ENCODE assay signal across 9 mouse cellular contexts in genomic region chr15:78712335-78713258, GRCm38 (mm10). TPM values are rescaled to one million over a fixed set of nuclear protein-coding genes. Genes with fewer than 3 reads are reported as not detected.
DNase-seq lines count a peak whose midpoint lies in the region; ATAC-seq and TF ChIP-seq lines count a peak whose summit lies in the region.
"Had no signal": no experiment of that assay in that cellular context is flagged by ENCODE, and none has a peak within 500 bp of the region (broad histone marks: within the 10 kb centered on the region; RNA-seq: fewer than 3 reads in every experiment).

No protein-coding gene starts in this region.

- H3K4me1 ChIP-seq in forebrain, postnatal 0 days (ENCODE audit: insufficient read depth), result peaks cover 30% of the 10 kb centered on the region
- H3K4me1 ChIP-seq in midbrain, embryonic 11.5 days (ENCODE audit: control insufficient read depth, insufficient read depth, low read length), result peaks cover 15% of the 10 kb centered on the region
- no peaks in the 10 kb centered on the region for H3K4me1 ChIP-seq in stomach, embryonic 16.5 days (ENCODE audit: control insufficient read depth, insufficient read depth, low read length)

- H3K4me3 ChIP-seq in forebrain, postnatal 0 days (ENCODE audit: low read depth, low read length), result peak overlapping the region; percentile 21
- peak overlapping the region; percentile 20 for H3K4me3 ChIP-seq in midbrain, embryonic 11.5 days (ENCODE audit: low read depth, low read length)
- peak overlapping the region; percentile 16 for H3K4me3 ChIP-seq in stomach, embryonic 16.5 days (replicated peaks; ENCODE audit: low read length)

- TF ChIP-seq CTCF in forebrain, postnatal 0 days (IDR thresholded peaks at IDR 0.05; ENCODE audit: low read depth), result no peak; the same call in 1 of the 2 replicates

- intact Hi-C loops in left cerebral cortex, postnatal 4 days (cut with DNase I), result no loop called here
- intact Hi-C loops in gastrocnemius, postnatal 36 days (cut with DNase I), result no loop called here

- WGBS in forebrain, postnatal 0 days, result 11% methylated on average over 53 of the region's 53 CpGs
- 9% methylated on average over 53 of the region's 53 CpGs for WGBS in midbrain, embryonic 11.5 days
- 7% methylated on average over 51 of the region's 53 CpGs for WGBS in stomach, embryonic 16.5 days

- peak overlapping the region; percentile 44 for H3K4me2 ChIP-seq in forebrain, postnatal 0 days (ENCODE audit: low read depth)
- peak overlapping the region; percentile 40 for H3K4me2 ChIP-seq in midbrain, embryonic 11.5 days
- H3K4me2 ChIP-seq in stomach, embryonic 16.5 days (ENCODE audit: low read depth, low read length), result peak overlapping the region; percentile 32

- no peak overlapping the region for H3K27ac ChIP-seq in forebrain, postnatal 0 days (ENCODE audit: low read depth, low read length)
- H3K27ac ChIP-seq in midbrain, embryonic 11.5 days (ENCODE audit: low read depth, low read length), result no peak overlapping the region
- H3K27ac ChIP-seq in stomach, embryonic 16.5 days (ENCODE audit: low read length), result no peak overlapping the region
- H3K27ac ChIP-seq: macrophage had no signal

- DNase-seq in left cerebral cortex, adult 18-20 months (ENCODE audit: low spot score in 2 of 2), result peak; percentile 64 to 83
- DNase-seq in left cerebral cortex, postnatal 4 days, result no peak
- DNase-seq in ZHBTc4 (ENCODE audit: low read depth, low spot score), result peak; percentile 77
- DNase-seq in forebrain, postnatal 0 days, result peak; percentile 41
- DNase-seq in kidney, postnatal 10 days, result peak; percentile 65
- DNase-seq in midbrain, embryonic 11.5 days (ENCODE audit: low spot score, missing footprints), result peak; percentile 90
- no peak for DNase-seq in gastrocnemius, postnatal 36 days

- no peak; the same call in 1 of the 2 replicates for ATAC-seq in forebrain, postnatal 0 days
- peak; percentile 46 for ATAC-seq in midbrain, embryonic 11.5 days (ENCODE audit: low FRiP score)
- ATAC-seq in stomach, embryonic 16.5 days (ENCODE audit: insufficient read depth, low FRiP score), result no peak

- H3K27me3 ChIP-seq in forebrain, postnatal 0 days (ENCODE audit: insufficient read depth, low read length), result no peaks in the 10 kb centered on the region
- H3K27me3 ChIP-seq in midbrain, embryonic 11.5 days (ENCODE audit: control insufficient read depth, insufficient read depth, low read length), result peaks cover 46% of the 10 kb centered on the region
- H3K27me3 ChIP-seq in stomach, embryonic 16.5 days (ENCODE audit: control insufficient read depth, insufficient read depth, low read length), result peaks cover 59% of the 10 kb centered on the region

- no peaks in the 10 kb centered on the region for H3K9me3 ChIP-seq in forebrain, postnatal 0 days (ENCODE audit: low read length)
- H3K9me3 ChIP-seq in midbrain, embryonic 11.5 days (ENCODE audit: control insufficient read depth, low read length), result no peaks in the 10 kb centered on the region
- no peaks in the 10 kb centered on the region for H3K9me3 ChIP-seq in stomach, embryonic 16.5 days (replicated peaks; ENCODE audit: control insufficient read depth, low read length)

- no peaks in the 10 kb centered on the region for H3K36me3 ChIP-seq in forebrain, postnatal 0 days (ENCODE audit: insufficient read depth)
- no peaks in the 10 kb centered on the region for H3K36me3 ChIP-seq in midbrain, embryonic 11.5 days (ENCODE audit: control insufficient read depth, insufficient read depth, low read length)
- no peaks in the 10 kb centered on the region for H3K36me3 ChIP-seq in stomach, embryonic 16.5 days (ENCODE audit: control insufficient read depth, insufficient read depth, low read length)

- H3K9ac ChIP-seq in forebrain, postnatal 0 days, result peak overlapping the region; percentile 34
- no peak overlapping the region for H3K9ac ChIP-seq in midbrain, embryonic 11.5 days (ENCODE audit: low read length)
- H3K9ac ChIP-seq in stomach, embryonic 16.5 days (ENCODE audit: low read length), result no peak overlapping the region

RNA-seq across cellular contexts. Expression of gene Elfn2, which starts 6.0 kb away (rescaled TPM):
- 100 to 1,000 TPM; 165 to 168 TPM for total RNA-seq in left cerebral cortex, adult 18-20 months (2021)
- total RNA-seq in left cerebral cortex, postnatal 4 days (2021), result 10 to 100 TPM; 79.2 to 81.2 TPM
- total RNA-seq in forebrain, postnatal 0 days (2014; rRNA removed), result 33.9 and 51.6 TPM in 2 replicates
- polyA plus RNA-seq in forebrain, postnatal 0 days (2015; fragmentation: Nextera tagmentation; extraction: Ambion mirVana), result 8.1 and 10.1 TPM in 2 replicates
- 0.18 TPM in 2 replicates for polyA plus RNA-seq in midbrain, embryonic 11.5 days (2014; fragmentation: Nextera tagmentation; extraction: Ambion mirVana)
- 0.07 and 0.17 TPM in 2 replicates for polyA plus RNA-seq in stomach, embryonic 16.5 days (2015; fragmentation: Nextera tagmentation; extraction: Ambion mirVana)
- under 1 TPM; 0.02 to 0.08 TPM for total RNA-seq in gastrocnemius, postnatal 36 days (2021)
- polyA plus RNA-seq: macrophage had no signal

Comparison
In these comparisons a context has a peak if more than half of its experiments do, and no peak if none do; other contexts are left out.
1. DNase-seq: peak in left cerebral cortex, adult 18-20 months (2 of 2), ZHBTc4 (single experiment), forebrain, postnatal 0 days (single experiment), kidney, postnatal 10 days (single experiment) and midbrain, embryonic 11.5 days (single experiment); none in left cerebral cortex, postnatal 4 days (single experiment) and gastrocnemius, postnatal 36 days (0 of 2).
2. RNA of gene Elfn2, which starts 6.0 kb away (total RNA-seq): 165 to 168 TPM in left cerebral cortex, adult 18-20 months, 79.2 to 81.2 TPM in left cerebral cortex, postnatal 4 days and 33.9 to 51.6 TPM in forebrain, postnatal 0 days; 0.02 to 0.08 TPM in gastrocnemius, postnatal 36 days; every median in the first group is over 10 times any median in the second.
3. Peak in every context shown above with its lines, with median percentiles within 50 percentile points of each other: H3K4me2 ChIP-seq and H3K4me3 ChIP-seq.